Comparison of ENCODE assay signal across 27 mouse cellular contexts in genomic region chr7:28645366-28645765, GRCm38 (mm10). TPM values are rescaled to one million over a fixed set of nuclear protein-coding genes. Genes with fewer than 3 reads are reported as not detected.
DNase-seq lines count a peak whose midpoint lies in the region; ATAC-seq and TF ChIP-seq lines count a peak whose summit lies in the region.
"Had no signal": no experiment of that assay in that cellular context is flagged by ENCODE, and none has a peak within 500 bp of the region (broad histone marks: within the 10 kb centered on the region; RNA-seq: fewer than 3 reads in every experiment).

No protein-coding gene starts in this region.

- DNase-seq in Patski (ENCODE audit: low read depth, low spot score) = peak; percentile 13
- peak; percentile 57 for DNase-seq in gonadal fat pad, adult 2 months (ENCODE audit: low read depth)
- no peak for DNase-seq in retina, embryonic 14.5 days (ENCODE audit: low spot score)
- no peak for DNase-seq in kidney, adult 9 months
- DNase-seq: adrenal gland, adult 2 months; adrenal gland, postnatal 25 days; B cell, adult 2 months; cerebellum, adult 2 months; cerebellum, postnatal 10 days; gastrocnemius, postnatal 36 days; heart, adult 18-20 months; heart, postnatal 10 days; heart, postnatal 4 days had no signal

- H3K36me3 ChIP-seq in liver, embryonic 15.5 days (replicated peaks) = no peaks in the 10 kb centered on the region
- no peaks in the 10 kb centered on the region for H3K36me3 ChIP-seq in liver, embryonic 12.5 days
- no peaks in the 10 kb centered on the region for H3K36me3 ChIP-seq in C2C12 (ENCODE audit: control insufficient read depth, insufficient read depth)
- H3K36me3 ChIP-seq in kidney, embryonic 16.5 days (ENCODE audit: insufficient read depth, low read length) = no peaks in the 10 kb centered on the region
- H3K36me3 ChIP-seq: embryonic facial prominence, embryonic 15.5 days; forebrain, embryonic 15.5 days; heart, embryonic 10.5 days; hindbrain, embryonic 12.5 days had no signal

- POLR2A ChIA-PET in Patski (lab: Charles Lee) = no interaction called here

- no peaks in the 10 kb centered on the region for H3K27me3 ChIP-seq in liver, embryonic 15.5 days
- H3K27me3 ChIP-seq in liver, embryonic 12.5 days (replicated peaks) = no peaks in the 10 kb centered on the region
- H3K27me3 ChIP-seq in C2C12 (ENCODE audit: control insufficient read depth, insufficient read depth, insufficient read length) (peaks cover 13% of the 10 kb centered on the region), Patski (peaks cover 3% of the 10 kb centered on the region)
- H3K27me3 ChIP-seq in kidney, embryonic 16.5 days (ENCODE audit: insufficient read depth, low read length) = no peaks in the 10 kb centered on the region
- H3K27me3 ChIP-seq: embryonic facial prominence, embryonic 15.5 days; forebrain, embryonic 15.5 days; hindbrain, embryonic 12.5 days had no signal

- H3K79me3 ChIP-seq in C2C12 (ENCODE audit: low read depth) = no peaks in the 10 kb centered on the region

- no peak overlapping the region for H3K4me3 ChIP-seq in liver, embryonic 15.5 days (replicated peaks)
- H3K4me3 ChIP-seq in liver, embryonic 12.5 days = no peak overlapping the region
- no peak overlapping the region for H3K4me3 ChIP-seq in C2C12 (ENCODE audit: insufficient read depth, poor library complexity, severe bottlenecking)
- H3K4me3 ChIP-seq in kidney, embryonic 16.5 days (ENCODE audit: low read length) = no peak overlapping the region
- H3K4me3 ChIP-seq: embryonic facial prominence, embryonic 15.5 days; erythroblast, embryonic 14.5 days; forebrain, embryonic 15.5 days; heart, embryonic 10.5 days; hindbrain, embryonic 12.5 days had no signal

- 0 out of 2 replicates have a peak overlapping the region, but pooled peaks have one; percentile 17 for H3K27ac ChIP-seq in liver, embryonic 15.5 days (replicated peaks)
- no peak overlapping the region for H3K27ac ChIP-seq in liver, embryonic 12.5 days
- no peak overlapping the region for H3K27ac ChIP-seq in kidney, embryonic 16.5 days (ENCODE audit: low read length)
- H3K27ac ChIP-seq: embryonic facial prominence, embryonic 15.5 days; forebrain, embryonic 15.5 days; heart, embryonic 10.5 days; hindbrain, embryonic 12.5 days had no signal

- CTCF ChIA-PET in Patski (lab: Charles Lee) = no interaction called here

- ATAC-seq in liver, embryonic 15.5 days (ENCODE audit: insufficient read depth) = no peak
- ATAC-seq in liver, embryonic 12.5 days = no peak
- no peak for ATAC-seq in Patski
- no peak for ATAC-seq in kidney, embryonic 16.5 days (ENCODE audit: low FRiP score, low TSS enrichment)
- ATAC-seq: forebrain, embryonic 15.5 days; hindbrain, embryonic 16.5 days; inflammation-experienced regulatory T-cells, adult 6 months had no signal

- H3K79me2 ChIP-seq in C2C12 (ENCODE audit: control insufficient read depth, insufficient read depth) = no peaks in the 10 kb centered on the region

- H3K4me1 ChIP-seq in liver, embryonic 15.5 days (replicated peaks) = no peaks in the 10 kb centered on the region
- H3K4me1 ChIP-seq in liver, embryonic 12.5 days = no peaks in the 10 kb centered on the region
- H3K4me1 ChIP-seq in kidney, embryonic 16.5 days (ENCODE audit: insufficient read depth, low read length) = no peaks in the 10 kb centered on the region
- H3K4me1 ChIP-seq: embryonic facial prominence, embryonic 15.5 days; forebrain, embryonic 15.5 days; heart, embryonic 10.5 days; hindbrain, embryonic 12.5 days had no signal

- H3K9me3 ChIP-seq in liver, embryonic 15.5 days (replicated peaks) = no peaks in the 10 kb centered on the region
- no peaks in the 10 kb centered on the region for H3K9me3 ChIP-seq in liver, embryonic 12.5 days (replicated peaks)
- H3K9me3 ChIP-seq in kidney, embryonic 16.5 days (ENCODE audit: low read length) = no peaks in the 10 kb centered on the region
- H3K9me3 ChIP-seq: embryonic facial prominence, embryonic 15.5 days; forebrain, embryonic 15.5 days; heart, embryonic 10.5 days; hindbrain, embryonic 12.5 days had no signal

- in situ Hi-C loops in Patski (cut with MboI; ENCODE audit: low pct_unique_long_range_greater_than_20kb) = no loop called here

- H3ac ChIP-seq in C2C12 (ENCODE audit: control insufficient read depth, insufficient read length, low read depth) = no peak overlapping the region

- H3K9ac ChIP-seq in liver, embryonic 15.5 days = no peak overlapping the region
- no peak overlapping the region for H3K9ac ChIP-seq in liver, embryonic 12.5 days
- H3K9ac ChIP-seq in kidney, embryonic 16.5 days (replicated peaks; ENCODE audit: low read length) = no peak overlapping the region
- H3K9ac ChIP-seq: embryonic facial prominence, embryonic 15.5 days; forebrain, embryonic 15.5 days; hindbrain, embryonic 12.5 days had no signal

- TF ChIP-seq CTCF in C2C12 (IDR thresholded peaks at IDR 0.05; ENCODE audit: control insufficient read depth, insufficient read depth, insufficient read length) (no peak), Patski (IDR thresholded peaks at IDR 0.05) (no peak)

- no peak overlapping the region for H3K4me2 ChIP-seq in liver, embryonic 15.5 days
- H3K4me2 ChIP-seq in liver, embryonic 12.5 days = no peak overlapping the region
- H3K4me2 ChIP-seq in kidney, embryonic 16.5 days (replicated peaks; ENCODE audit: low read depth, low read length) = no peak overlapping the region
- H3K4me2 ChIP-seq: embryonic facial prominence, embryonic 15.5 days; forebrain, embryonic 15.5 days; hindbrain, embryonic 12.5 days had no signal

- WGBS in liver, embryonic 15.5 days (ENCODE audit: insufficient replicate concordance) = 58% methylated on average over 6 of the region's 6 CpGs
- WGBS in liver, embryonic 12.5 days (ENCODE audit: insufficient replicate concordance) = 64% methylated on average over 6 of the region's 6 CpGs
- 79% methylated on average over 6 of the region's 6 CpGs for WGBS in kidney, embryonic 16.5 days

TF ChIP-seq in C2C12, 6 proteins besides CTCF, POLR2A, EP300 and RAD21:
- no peak for TF ChIP-seq MAX (IDR thresholded peaks at IDR 0.05)
- TF ChIP-seq MYOG (IDR thresholded peaks at IDR 0.05; ENCODE audit: control insufficient read depth, extremely low read depth, insufficient read length) = no peak
- no peak for TF ChIP-seq CEBPB (IDR thresholded peaks at IDR 0.05; ENCODE audit: low read depth)
- no peak for TF ChIP-seq USF1 (IDR thresholded peaks at IDR 0.05; ENCODE audit: low read depth)
- TF ChIP-seq MYOD1 (IDR thresholded peaks at IDR 0.05; ENCODE audit: control insufficient read depth, insufficient read length, low read depth) = peak; percentile 10

RNA-seq across cellular contexts. Expression of gene Acp7, which starts 14.2 kb away (rescaled TPM):
- polyA plus RNA-seq in liver, embryonic 15.5 days (2015; fragmentation: Nextera tagmentation; extraction: Ambion mirVana) = not detected in 2 replicates
- not detected in 2 replicates for polyA plus RNA-seq in liver, embryonic 12.5 days (2016; fragmentation: Nextera tagmentation; extraction: Ambion mirVana)
- polyA plus RNA-seq in C2C12 (2012; fragmentation: generic; extraction: Trizol) (not detected), Patski (2021) (not detected)
- polyA plus RNA-seq in gonadal fat pad, adult 2 months (2012; rRNA removed) = 0.37 TPM in 1 of 2 replicates, not detected in the other
- polyA plus RNA-seq in kidney, embryonic 16.5 days (2015; fragmentation: Nextera tagmentation; extraction: Ambion mirVana) = not detected in 2 replicates
- polyA plus RNA-seq: adrenal gland, adult 2 months; embryonic facial prominence, embryonic 11.5 days; erythroblast, embryonic 14.5 days; forebrain, embryonic 11.5 days; forebrain, embryonic 15.5 days; heart, embryonic 10.5 days; heart, embryonic 14.5 days; hindbrain, embryonic 12.5 days; inflammation-experienced regulatory T-cells, adult 6 months had no signal

RNA-seq across cellular contexts. Expression of gene Fbxo27, which starts 47.3 kb away (rescaled TPM):
- 0.15 and 0.24 TPM in 2 replicates for polyA plus RNA-seq in liver, embryonic 15.5 days (2015; fragmentation: Nextera tagmentation; extraction: Ambion mirVana)
- polyA plus RNA-seq in liver, embryonic 12.5 days (2016; fragmentation: Nextera tagmentation; extraction: Ambion mirVana) = 0.28 and 0.48 TPM in 2 replicates
- polyA plus RNA-seq in C2C12 (2012; fragmentation: generic; extraction: Trizol) = 0.01 TPM
- not detected for polyA plus RNA-seq in Patski (2021)
- 2.4 and 3.1 TPM in 2 replicates for polyA plus RNA-seq in gonadal fat pad, adult 2 months (2012; rRNA removed)
- polyA plus RNA-seq in kidney, embryonic 16.5 days (2015; fragmentation: Nextera tagmentation; extraction: Ambion mirVana) = 7.0 and 7.2 TPM in 2 replicates
- polyA plus RNA-seq: erythroblast, embryonic 14.5 days had no signal

RNA-seq across cellular contexts. Expression of gene Pak4, which starts 47.4 kb away (rescaled TPM):
- 17.9 and 19.2 TPM in 2 replicates for polyA plus RNA-seq in liver, embryonic 15.5 days (2015; fragmentation: Nextera tagmentation; extraction: Ambion mirVana)
- 24.3 and 24.6 TPM in 2 replicates for polyA plus RNA-seq in liver, embryonic 12.5 days (2016; fragmentation: Nextera tagmentation; extraction: Ambion mirVana)
- 33.4 TPM for polyA plus RNA-seq in C2C12 (2012; fragmentation: generic; extraction: Trizol)
- 49.3 TPM for polyA plus RNA-seq in Patski (2021)
- polyA plus RNA-seq in gonadal fat pad, adult 2 months (2012; rRNA removed) = 33.8 and 43.6 TPM in 2 replicates
- 78.4 and 79.6 TPM in 2 replicates for polyA plus RNA-seq in kidney, embryonic 16.5 days (2015; fragmentation: Nextera tagmentation; extraction: Ambion mirVana)

RNA-seq across cellular contexts. Expression of gene Samd4b, which starts 47.4 kb away (rescaled TPM):
- polyA plus RNA-seq in liver, embryonic 15.5 days (2015; fragmentation: Nextera tagmentation; extraction: Ambion mirVana) = 5.6 and 6.6 TPM in 2 replicates
- 10.0 and 12.5 TPM in 2 replicates for polyA plus RNA-seq in liver, embryonic 12.5 days (2016; fragmentation: Nextera tagmentation; extraction: Ambion mirVana)
- polyA plus RNA-seq in C2C12 (2012; fragmentation: generic; extraction: Trizol) (42.6 TPM), Patski (2021) (79.6 TPM)
- polyA plus RNA-seq in gonadal fat pad, adult 2 months (2012; rRNA removed) = 72.6 and 88.2 TPM in 2 replicates
- 16.7 and 20.7 TPM in 2 replicates for polyA plus RNA-seq in kidney, embryonic 16.5 days (2015; fragmentation: Nextera tagmentation; extraction: Ambion mirVana)

Comparison
In these comparisons a context has a peak if more than half of its experiments do, and no peak if none do; other contexts are left out.
1. DNase-seq: peak in Patski (single experiment) and gonadal fat pad, adult 2 months (single experiment); none in retina, embryonic 14.5 days (single experiment) and kidney, adult 9 months (single experiment).